Mouse (Mus musculus) hindbrain, embryonic 14.5 days (tissue): ENCODE measurements at regions not wholly inside any gene's neighbourhood (a gene's known extent, or its start where the extent isn't known, plus 50 kb on each side); places are given as distances from the start of the nearest gene placed in this dataset.
A peak's percentile ranks its signal among the peaks of the same experiment; 100 is the strongest.

Experiments used
- ATAC-seq: fragments of 200-750 bp; cut with Nextera tagmentation; 2 replicates; pipeline ENCODE4 v1.8.0; 2017; ENCODE audit warnings: moderate number of reproducible peaks, mild to moderate bottlenecking, moderate TSS enrichment, moderate library complexity; ENCODE audit not compliant: low FRiP score
- DNase-seq: peaks from one replicate; pipeline ENCODE4 v3.0.0-alpha.2; 2015; ENCODE audit warnings: low spot score
- H3K27ac ChIP-seq: fragments of 300-500 bp; sonication (generic); 2 replicates; pipeline ENCODE4 v1.5.1; 2014; ENCODE audit warnings: mild to moderate bottlenecking, moderate library complexity
- H3K27me3 ChIP-seq: fragments of 300-500 bp; sonication (generic); 2 replicates; pipeline ENCODE4 v1.6.1; 2014; ENCODE audit warnings: mild to moderate bottlenecking, low read length, mixed read lengths; ENCODE audit not compliant: control insufficient read depth, insufficient read depth
- H3K36me3 ChIP-seq: fragments of 300-500 bp; sonication (generic); replicated peaks from 2 replicates; pipeline ENCODE4 v1.6.1; 2014; ENCODE audit not compliant: control insufficient read depth, insufficient read depth
- H3K4me1 ChIP-seq: fragments of 300-500 bp; sonication (generic); replicated peaks from 2 replicates; pipeline ENCODE4 v1.6.1; 2014; ENCODE audit warnings: antibody characterized with exemption, low read length, mixed read lengths; ENCODE audit not compliant: control insufficient read depth, insufficient read depth
- H3K4me2 ChIP-seq: fragments of 300-500 bp; sonication (generic); replicated peaks from 2 replicates; pipeline ENCODE4 v1.6.1; 2014; ENCODE audit warnings: mild to moderate bottlenecking, moderate library complexity
- H3K4me3 ChIP-seq: fragments of 300-500 bp; sonication (generic); replicated peaks from 2 replicates; pipeline ENCODE4 v1.5.1; 2014; ENCODE audit warnings: mild to moderate bottlenecking, low read length
- H3K9ac ChIP-seq: fragments of 300-500 bp; sonication (generic); 2 replicates; pipeline ENCODE4 v1.6.1; 2014
- H3K9me3 ChIP-seq: fragments of 300-500 bp; sonication (generic); 2 replicates; pipeline ENCODE4 v1.6.1; 2016; ENCODE audit warnings: low read length; ENCODE audit not compliant: control insufficient read depth
- WGBS: fragments of 180-500 bp; shearing (Covaris S2); extraction: QIAGEN DNeasy Blood & Tissue Kit; methylation state at CpG from one replicate; pipeline ENCODE4 v1.1.7; 2014; 5-methylcytosine and 5-hydroxymethylcytosine counted together

- peaks cover 11% of the 10 kb centered on the region; the same call in 1 of the 2 replicates for H3K27me3 ChIP-seq
- DNase-seq (no peak), ATAC-seq (peak; percentile 48; the same call in 1 of the 2 replicates)
- peaks cover 7% of the 10 kb centered on the region; the same call in 1 of the 2 replicates for H3K4me1 ChIP-seq
- no peak overlapping the region for H3K27ac ChIP-seq
- no peaks in the 10 kb centered on the region for H3K36me3 ChIP-seq
- WGBS = 76% methylated on average over 12 of the region's 12 CpGs
- H3K4me2 ChIP-seq = no peak overlapping the region
- H3K4me3 ChIP-seq = no peak overlapping the region
- H3K9ac ChIP-seq = no peak overlapping the region
- H3K9me3 ChIP-seq = peaks cover 6% of the 10 kb centered on the region; the same call in 1 of the 2 replicates
These were observed 534.5 kb upstream of the Adam5 start for GRCm38 (mm10) chr8:25358539-25359165.

GRCm38 (mm10) chr8:25353822-25354770, 529.9 kb upstream of the Adam5 start:
- Histone ChIP-seq H3K4me1 (peaks cover 10% of the 10 kb centered on the region; the same call in 1 of the 2 replicates), H3K9me3 (peaks cover 6% of the 10 kb centered on the region; the same call in 1 of the 2 replicates), H3K27me3 (peaks cover 11% of the 10 kb centered on the region; the same call in 1 of the 2 replicates), H3K4me3 (no peak overlapping the region), H3K9ac (peak overlapping the region; percentile 0; the same call in 1 of the 2 replicates), H3K4me2 (peak overlapping the region; percentile 36), H3K36me3 (no peaks in the 10 kb centered on the region), H3K27ac (no peak overlapping the region)
- peak; percentile 48; the same call in 1 of the 2 replicates for ATAC-seq
- peak; percentile 38 for DNase-seq
- WGBS = 11% methylated on average over 27 of the region's 27 CpGs

GRCm38 (mm10) chr8:25353405-25353804, 529.2 kb upstream of the Adam5 start:
- no peaks in the 10 kb centered on the region for H3K36me3 ChIP-seq
- H3K9me3 ChIP-seq = peaks cover 6% of the 10 kb centered on the region; the same call in 1 of the 2 replicates
- peaks cover 11% of the 10 kb centered on the region; the same call in 1 of the 2 replicates for H3K27me3 ChIP-seq
- ATAC-seq = no peak
- peaks cover 10% of the 10 kb centered on the region; the same call in 1 of the 2 replicates for H3K4me1 ChIP-seq
- DNase-seq = no peak
- H3K9ac ChIP-seq = 0 out of 2 replicates have a peak overlapping the region, but pooled peaks have one; percentile 0
- no peak overlapping the region for H3K27ac ChIP-seq
- H3K4me3 ChIP-seq = no peak overlapping the region
- WGBS = 48% methylated on average over 7 of the region's 7 CpGs
- H3K4me2 ChIP-seq = peak overlapping the region; percentile 36

GRCm38 (mm10) chr8:25348003-25348683, 524.0 kb upstream of the Adam5 start:
- no peak overlapping the region for H3K27ac ChIP-seq
- 0 out of 2 replicates have a peak, but pooled peaks cover 6% of the 10 kb centered on the region for H3K9me3 ChIP-seq
- no peak overlapping the region for H3K4me2 ChIP-seq
- ATAC-seq = no peak
- DNase-seq = no peak
- no peaks in the 10 kb centered on the region for H3K4me1 ChIP-seq
- 93% methylated on average over 10 of the region's 10 CpGs for WGBS
- H3K36me3 ChIP-seq = no peaks in the 10 kb centered on the region
- H3K27me3 ChIP-seq = no peaks in the 10 kb centered on the region
- H3K9ac ChIP-seq = no peak overlapping the region
- no peak overlapping the region for H3K4me3 ChIP-seq

GRCm38 (mm10) chr8:25343160-25343602, 519.0 kb upstream of the Adam5 start:
- H3K36me3 ChIP-seq = no peaks in the 10 kb centered on the region
- H3K4me1 ChIP-seq = no peaks in the 10 kb centered on the region
- WGBS = 81% methylated on average over 10 of the region's 10 CpGs
- H3K9me3 ChIP-seq = 0 out of 2 replicates have a peak, but pooled peaks cover 6% of the 10 kb centered on the region
- H3K9ac ChIP-seq = no peak overlapping the region
- H3K4me2 ChIP-seq = no peak overlapping the region
- H3K27me3 ChIP-seq = no peaks in the 10 kb centered on the region
- no peak overlapping the region for H3K4me3 ChIP-seq
- no peak overlapping the region for H3K27ac ChIP-seq
- DNase-seq (no peak), ATAC-seq (no peak)

- DNase-seq (no peak), ATAC-seq (no peak)
- Histone ChIP-seq H3K27ac (no peak overlapping the region), H3K27me3 (no peaks in the 10 kb centered on the region), H3K4me3 (no peak overlapping the region), H3K9me3 (0 out of 2 replicates have a peak, but pooled peaks cover 6% of the 10 kb centered on the region), H3K36me3 (no peaks in the 10 kb centered on the region), H3K4me1 (no peaks in the 10 kb centered on the region), H3K4me2 (no peak overlapping the region), H3K9ac (no peak overlapping the region)
- WGBS = 90% methylated on average over 5 of the region's 5 CpGs
These were observed 518.3 kb upstream of the Adam5 start for GRCm38 (mm10) chr8:25342501-25342900.

GRCm38 (mm10) chr8:25341225-25341624, 517.1 kb upstream of the Adam5 start:
- 67% methylated on average over 5 of the region's 5 CpGs for WGBS
- no peak overlapping the region for H3K9ac ChIP-seq
- H3K27ac ChIP-seq = no peak overlapping the region
- no peaks in the 10 kb centered on the region for H3K36me3 ChIP-seq
- no peaks in the 10 kb centered on the region for H3K4me1 ChIP-seq
- no peak overlapping the region for H3K4me3 ChIP-seq
- ATAC-seq (no peak), DNase-seq (no peak)
- no peaks in the 10 kb centered on the region for H3K27me3 ChIP-seq
- H3K4me2 ChIP-seq = no peak overlapping the region
- H3K9me3 ChIP-seq = 0 out of 2 replicates have a peak, but pooled peaks cover 6% of the 10 kb centered on the region

- Histone ChIP-seq H3K4me3 (no peak overlapping the region), H3K36me3 (no peaks in the 10 kb centered on the region), H3K27me3 (no peaks in the 10 kb centered on the region), H3K9me3 (0 out of 2 replicates have a peak, but pooled peaks cover 4% of the 10 kb centered on the region), H3K27ac (no peak overlapping the region), H3K9ac (no peak overlapping the region), H3K4me2 (no peak overlapping the region), H3K4me1 (no peaks in the 10 kb centered on the region)
- DNase-seq = no peak
- WGBS = 86% methylated on average over 2 of the region's 2 CpGs
- no peak for ATAC-seq
These were observed 516.6 kb upstream of the Adam5 start for GRCm38 (mm10) chr8:25340729-25341128.
